Mouse (Mus musculus) hindbrain, embryonic 11.5 days (tissue): ENCODE measurements around the gene AC141477.1. TPM values are rescaled to one million over a fixed set of nuclear protein-coding genes. Genes with fewer than 3 reads are reported as not detected.

ENCODE experiments used
- ATAC-seq: fragments of 200-750 bp; cut with Nextera tagmentation; 2 replicates; pipeline ENCODE4 v1.8.0; 2017; ENCODE audit warnings: mild to moderate bottlenecking, moderate TSS enrichment, moderate library complexity; ENCODE audit not compliant: low FRiP score
- DNase-seq: peaks from one replicate; pipeline ENCODE4 v3.0.0-alpha.2; 2015; ENCODE audit warnings: low spot score
- H3K27ac ChIP-seq: fragments of 300-500 bp; sonication (generic); 2 replicates; pipeline ENCODE4 v1.5.1; 2014; ENCODE audit warnings: mild to moderate bottlenecking, low read depth, low read length
- H3K27me3 ChIP-seq: fragments of 300-500 bp; sonication (generic); 2 replicates; pipeline ENCODE4 v1.6.1; 2014; ENCODE audit warnings: mild to moderate bottlenecking, low read length, moderate library complexity, mixed read lengths; ENCODE audit not compliant: control insufficient read depth, insufficient read depth
- H3K36me3 ChIP-seq: fragments of 300-500 bp; sonication (generic); 2 replicates; pipeline ENCODE4 v1.6.1; 2014; ENCODE audit warnings: mild to moderate bottlenecking, low read length, moderate library complexity, mixed read lengths; ENCODE audit not compliant: control insufficient read depth, insufficient read depth
- H3K4me1 ChIP-seq: fragments of 300-500 bp; sonication (generic); replicated peaks from 2 replicates; pipeline ENCODE4 v1.6.1; 2014; ENCODE audit warnings: low read length, mixed read lengths; ENCODE audit not compliant: control insufficient read depth, insufficient read depth
- H3K4me2 ChIP-seq: fragments of 300-500 bp; sonication (generic); replicated peaks from 2 replicates; pipeline ENCODE4 v1.6.1; 2014; ENCODE audit warnings: mild to moderate bottlenecking, low read depth, low read length
- H3K4me3 ChIP-seq: fragments of 300-500 bp; sonication (generic); 2 replicates; pipeline ENCODE4 v1.5.1; 2014; ENCODE audit warnings: low read depth, low read length
- H3K9ac ChIP-seq: fragments of 300-500 bp; sonication (generic); 2 replicates; pipeline ENCODE4 v1.6.1; 2014; ENCODE audit warnings: low read depth, low read length
- H3K9me3 ChIP-seq: fragments of 300-500 bp; sonication (generic); 2 replicates; pipeline ENCODE4 v1.6.1; 2016; ENCODE audit warnings: low read length; ENCODE audit not compliant: control insufficient read depth
- WGBS: fragments of 180-500 bp; shearing (Covaris S2); extraction: QIAGEN DNeasy Blood & Tissue Kit; methylation state at CpG from one replicate; pipeline ENCODE4 v1.1.7; 2014; 5-methylcytosine and 5-hydroxymethylcytosine counted together
- polyA plus RNA-seq: library from polyadenylated mRNA; unstranded; fragments of >200 nt; fragmentation: Nextera tagmentation; extraction: Ambion mirVana; gene quantifications from 2 replicates; pipeline ENCODE4 v1.2.1, GENCODE M21; 2014

AC141477.1 gene
- polyA plus RNA-seq = not detected in 2 replicates

DNA sequence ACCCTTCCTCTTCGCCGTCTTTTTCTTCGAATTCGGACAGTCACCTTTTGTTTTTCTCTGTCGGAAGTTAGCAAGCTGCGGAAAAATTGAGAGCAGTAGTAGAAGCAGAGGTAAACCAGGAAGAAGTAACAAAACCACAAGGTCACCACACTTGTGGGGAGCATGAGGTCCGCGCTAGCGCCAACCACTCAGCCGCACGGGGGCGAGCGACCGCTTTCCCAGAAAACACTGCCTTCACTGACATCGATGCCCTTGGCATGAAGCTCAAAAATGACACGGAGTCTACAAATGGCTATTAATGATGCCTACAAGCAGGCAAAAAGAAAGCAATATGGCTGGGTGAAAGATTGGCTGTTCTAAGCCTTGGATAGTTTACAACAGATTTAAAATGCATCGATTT lies at the start of gene AC141477.1:
Gene AC141477.1 (minus strand): TSS at position 164 of the 400 bp plus-strand sequence.
- no peaks in the 10 kb centered on the region for H3K9me3 ChIP-seq
- H3K4me1 ChIP-seq = peaks cover 5% of the 10 kb centered on the region; the same call in 1 of the 2 replicates
- no peak within 1 kb of the TSS for H3K4me2 ChIP-seq
- no peaks in the 10 kb centered on the region for H3K27me3 ChIP-seq
- ATAC-seq (no peak), DNase-seq (no peak)
- H3K27ac ChIP-seq = no peak within 1 kb of the TSS
- no peak within 1 kb of the TSS for H3K4me3 ChIP-seq
- WGBS = 98% methylated on average over 17 of the region's 17 CpGs
- no peak within 1 kb of the TSS for H3K9ac ChIP-seq
- H3K36me3 ChIP-seq = peaks cover 5% of the 10 kb centered on the region

GRCm38 (mm10) chr10:76489205-76489604 lies 49.0 kb upstream of the AC141477.1 start:
- ATAC-seq (no peak), DNase-seq (no peak)
- WGBS = 95% methylated on average over 15 of the region's 15 CpGs
- H3K4me1 ChIP-seq = no peaks in the 10 kb centered on the region
- no peaks in the 10 kb centered on the region for H3K27me3 ChIP-seq
- no peak overlapping the region for H3K9ac ChIP-seq
- no peak overlapping the region for H3K27ac ChIP-seq
- no peak overlapping the region for H3K4me2 ChIP-seq
- H3K9me3 ChIP-seq = no peaks in the 10 kb centered on the region
- no peak overlapping the region for H3K4me3 ChIP-seq
- peaks cover 23% of the 10 kb centered on the region; the same call in 1 of the 2 replicates for H3K36me3 ChIP-seq

- 98% methylated on average over 8 of the region's 8 CpGs for WGBS
- H3K27me3 ChIP-seq = no peaks in the 10 kb centered on the region
- ATAC-seq (no peak), DNase-seq (no peak)
- no peaks in the 10 kb centered on the region for H3K9me3 ChIP-seq
- no peak overlapping the region for H3K4me3 ChIP-seq
- H3K4me1 ChIP-seq = no peaks in the 10 kb centered on the region
- H3K4me2 ChIP-seq = no peak overlapping the region
- no peak overlapping the region for H3K27ac ChIP-seq
- peaks cover 27% of the 10 kb centered on the region; the same call in 1 of the 2 replicates for H3K36me3 ChIP-seq
- H3K9ac ChIP-seq = no peak overlapping the region
Observed at GRCm38 (mm10) chr10:76488265-76488664, 48.0 kb upstream of the AC141477.1 start.

DNA sequence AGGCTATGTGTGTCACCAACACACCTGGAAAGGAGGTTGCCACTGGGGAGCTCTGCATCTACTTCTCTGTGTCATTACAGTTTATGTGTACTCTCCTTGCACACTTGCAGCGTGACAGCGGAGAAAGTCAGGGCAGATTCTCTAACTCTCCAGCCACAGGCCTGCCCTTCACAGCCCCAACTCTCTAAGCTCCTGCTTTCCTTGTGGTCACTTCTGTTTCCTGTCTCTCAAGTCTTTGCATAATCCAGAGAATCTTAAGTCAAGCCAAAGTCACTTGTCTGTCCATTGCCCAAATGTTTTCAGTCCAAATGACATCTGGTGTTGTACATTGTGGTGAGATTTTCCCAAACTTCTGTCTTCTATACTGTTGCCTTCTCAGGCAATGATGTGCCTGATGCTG lies 46.1 kb upstream of the AC141477.1 start:
- WGBS = 100% methylated on average over 2 of the region's 2 CpGs
- H3K4me1 ChIP-seq = no peaks in the 10 kb centered on the region
- H3K9me3 ChIP-seq = no peaks in the 10 kb centered on the region
- H3K27ac ChIP-seq = no peak overlapping the region
- DNase-seq (no peak), ATAC-seq (no peak)
- no peak overlapping the region for H3K4me3 ChIP-seq
- H3K4me2 ChIP-seq = no peak overlapping the region
- H3K9ac ChIP-seq = no peak overlapping the region
- no peaks in the 10 kb centered on the region for H3K27me3 ChIP-seq
- H3K36me3 ChIP-seq = peaks cover 27% of the 10 kb centered on the region

GRCm38 (mm10) chr10:76481480-76481879 lies 41.2 kb upstream of the AC141477.1 start:
- Histone ChIP-seq H3K4me1 (no peaks in the 10 kb centered on the region), H3K9ac (no peak overlapping the region), H3K4me3 (no peak overlapping the region), H3K27ac (no peak overlapping the region), H3K36me3 (peaks cover 17% of the 10 kb centered on the region; the same call in 1 of the 2 replicates), H3K9me3 (no peaks in the 10 kb centered on the region), H3K27me3 (no peaks in the 10 kb centered on the region), H3K4me2 (no peak overlapping the region)
- no peak for DNase-seq
- WGBS = 92% methylated on average over 6 of the region's 6 CpGs
- ATAC-seq = no peak

GRCm38 (mm10) chr10:76480851-76481250 lies 40.6 kb upstream of the AC141477.1 start:
- Histone ChIP-seq H3K36me3 (peaks cover 15% of the 10 kb centered on the region; the same call in 1 of the 2 replicates), H3K4me1 (no peaks in the 10 kb centered on the region), H3K27ac (no peak overlapping the region), H3K9ac (no peak overlapping the region), H3K4me3 (no peak overlapping the region), H3K9me3 (no peaks in the 10 kb centered on the region), H3K27me3 (no peaks in the 10 kb centered on the region), H3K4me2 (no peak overlapping the region)
- 94% methylated on average over 11 of the region's 13 CpGs for WGBS
- no peak for DNase-seq
- ATAC-seq = no peak

DNA sequence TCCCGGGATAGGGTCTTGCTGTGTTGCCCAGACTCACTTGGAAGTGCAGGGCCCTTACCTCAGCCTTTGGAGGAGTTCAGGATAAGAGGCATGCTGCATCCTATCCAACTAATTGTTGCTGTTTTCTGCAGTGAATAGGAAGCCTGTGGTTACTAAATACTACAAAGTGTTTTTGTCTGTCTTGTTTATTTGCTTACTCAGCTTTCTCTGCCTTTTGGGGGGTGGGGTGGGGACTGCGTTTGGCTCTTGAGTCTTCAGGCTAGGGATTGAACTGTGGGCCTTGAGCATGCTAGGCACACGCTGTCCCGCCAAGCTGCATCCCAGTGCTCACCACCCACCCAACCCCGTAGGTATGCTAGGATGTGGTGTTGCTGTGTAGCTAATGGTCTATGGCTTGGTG lies 33.5 kb upstream of the AC141477.1 start:
- H3K4me3 ChIP-seq = no peak overlapping the region
- no peak overlapping the region for H3K27ac ChIP-seq
- DNase-seq (no peak), ATAC-seq (no peak)
- no peak overlapping the region for H3K4me2 ChIP-seq
- no peaks in the 10 kb centered on the region for H3K9me3 ChIP-seq
- WGBS = 92% methylated on average over 5 of the region's 5 CpGs
- no peaks in the 10 kb centered on the region for H3K27me3 ChIP-seq
- H3K36me3 ChIP-seq = 0 out of 2 replicates have a peak, but pooled peaks cover 10% of the 10 kb centered on the region
- H3K9ac ChIP-seq = no peak overlapping the region
- H3K4me1 ChIP-seq = no peaks in the 10 kb centered on the region

DNA sequence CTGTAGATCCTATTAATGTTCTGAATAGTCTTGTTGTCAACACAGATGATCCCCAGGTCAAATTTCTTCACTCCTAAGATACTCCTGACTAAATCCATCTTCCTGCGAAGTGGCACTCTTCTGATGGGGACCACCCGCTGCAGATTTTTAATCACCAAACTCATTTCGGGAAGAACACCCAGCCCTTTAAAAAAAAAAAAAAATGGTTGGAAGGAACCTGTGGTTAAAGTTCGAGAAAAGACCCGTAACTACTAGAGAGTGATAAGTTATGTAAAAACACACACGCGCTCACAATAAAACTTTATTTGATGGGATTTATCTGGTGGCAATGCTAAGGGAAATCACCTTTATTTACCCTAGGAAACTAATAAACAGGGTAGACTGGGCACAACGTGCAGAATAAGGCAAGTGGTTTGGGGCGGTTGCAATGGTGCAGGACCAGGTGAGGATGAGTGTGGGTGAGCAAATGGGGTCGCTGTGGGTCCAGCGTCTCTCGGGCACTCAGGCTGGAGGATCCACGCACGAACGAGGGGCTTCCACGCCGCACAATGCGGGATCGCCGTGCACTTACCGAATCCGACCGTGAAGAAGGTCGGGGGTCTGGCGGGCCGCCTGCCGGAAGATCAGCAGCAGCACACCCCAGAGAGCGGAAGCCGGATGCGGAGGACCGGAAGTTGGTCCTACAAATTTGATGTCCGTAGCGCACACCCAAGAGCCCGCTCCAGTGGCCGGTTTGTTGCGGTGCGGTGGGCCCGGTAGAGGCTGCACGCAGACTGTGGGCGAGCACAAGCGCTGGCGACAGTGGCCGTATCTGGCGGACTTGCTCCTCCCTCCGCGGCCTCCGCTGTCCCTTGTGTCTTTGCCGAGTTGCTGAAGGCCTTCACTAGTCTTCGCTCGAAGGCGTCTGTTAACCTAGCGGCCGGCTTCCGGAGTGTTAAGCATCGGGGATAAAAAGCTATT lies 28.2 kb upstream of the AC141477.1 start, which contains the start of the genes Mcm3ap and Ybey:
Gene Mcm3ap (plus strand): TSS at position 725 of the 960 bp plus-strand sequence.
Gene Ybey (minus strand): TSS at position 912 of the 960 bp plus-strand sequence.
- ATAC-seq = peak; percentile 96
- WGBS = 2% methylated on average over 55 of the region's 55 CpGs
- DNase-seq = peak; percentile 95
- Histone ChIP-seq H3K36me3 (0 out of 2 replicates have a peak, but pooled peaks cover 5% of the 10 kb centered on the region), H3K4me1 (no peaks in the 10 kb centered on the region), H3K27ac (peak within 1 kb of the TSS; percentile 86), H3K9me3 (no peaks in the 10 kb centered on the region), H3K4me2 (peak within 1 kb of the TSS; percentile 59), H3K9ac (peak within 1 kb of the TSS; percentile 93), H3K27me3 (no peaks in the 10 kb centered on the region), H3K4me3 (peak within 1 kb of the TSS; percentile 78)
